Mouse (Mus musculus) heart, postnatal 0 days (tissue): ENCODE data around the gene Ksr2.

Source experiments
- CTCF ChIP-seq: IDR thresholded peaks from 2 replicates; pipeline ENCODE4 v1.5.1; 2016; ENCODE audit warnings: antibody characterized with exemption, control low read depth, low read depth
- EP300 ChIP-seq: IDR thresholded peaks from 2 replicates; pipeline ENCODE4 v1.6.1; 2016; ENCODE audit warnings: antibody characterized with exemption, low read depth

GRCm38 (mm10) chr5:117802071-117802521 lies 388.3 kb downstream of the Ksr2 start:
- TF ChIP-seq EP300 (no peak), CTCF (no peak)
